Mouse (Mus musculus): ENCODE measurements around the gene Prss30. TPM values are rescaled to one million over a fixed set of nuclear protein-coding genes. Genes with fewer than 3 reads are reported as not detected.

Gene Prss30
- polyA plus RNA-seq, 1 experiment from 2014 or later: 0.31 TPM

- peak; percentile 76 for ATAC-seq (ENCODE audit: low read depth)
- peak overlapping the region; percentile 52; the same call in 1 of the 2 replicates for H3K9ac ChIP-seq (replicated peaks; ENCODE audit: low read depth, low read length)
- 9% methylated on average over 31 of the region's 31 CpGs for WGBS
- H3K4me3 ChIP-seq (ENCODE audit: low read depth, low read length): peak overlapping the region; percentile 12; the same call in 1 of the 2 replicates
- peaks cover 4% of the 10 kb centered on the region; the same call in 1 of the 2 replicates for H3K4me1 ChIP-seq (ENCODE audit: control insufficient read depth, insufficient read depth, low read length)
- no peaks in the 10 kb centered on the region for H3K27me3 ChIP-seq (ENCODE audit: control insufficient read depth, insufficient read depth, low read length)
- peak overlapping the region; percentile 55 for H3K4me2 ChIP-seq (ENCODE audit: low read depth, low read length)
- H3K27ac ChIP-seq (ENCODE audit: low read depth, low read length): no peak overlapping the region
- no peaks in the 10 kb centered on the region for H3K36me3 ChIP-seq (ENCODE audit: control insufficient read depth, insufficient read depth, low read length)
- no peaks in the 10 kb centered on the region for H3K9me3 ChIP-seq (ENCODE audit: control insufficient read depth, low read length)
Measured at GRCm38 (mm10) chr17:23993559-23994428, 13.4 kb upstream of the Prss30 start.

- peaks cover 4% of the 10 kb centered on the region; the same call in 1 of the 2 replicates for H3K4me1 ChIP-seq (ENCODE audit: control insufficient read depth, insufficient read depth, low read length)
- H3K4me3 ChIP-seq (ENCODE audit: low read depth, low read length): peak overlapping the region; percentile 12; the same call in 1 of the 2 replicates
- H3K4me2 ChIP-seq (ENCODE audit: low read depth, low read length): peak overlapping the region; percentile 55; the same call in 1 of the 2 replicates
- H3K27ac ChIP-seq (ENCODE audit: low read depth, low read length): no peak overlapping the region
- peak; percentile 52 for ATAC-seq (ENCODE audit: low read depth)
- H3K9ac ChIP-seq (replicated peaks; ENCODE audit: low read depth, low read length): no peak overlapping the region
- H3K27me3 ChIP-seq (ENCODE audit: control insufficient read depth, insufficient read depth, low read length): no peaks in the 10 kb centered on the region
- WGBS: 70% methylated on average over 9 of the region's 9 CpGs
- H3K9me3 ChIP-seq (ENCODE audit: control insufficient read depth, low read length): no peaks in the 10 kb centered on the region
- no peaks in the 10 kb centered on the region for H3K36me3 ChIP-seq (ENCODE audit: control insufficient read depth, insufficient read depth, low read length)
Measured at GRCm38 (mm10) chr17:23992789-23993553, 12.6 kb upstream of the Prss30 start.

- no peaks in the 10 kb centered on the region for H3K9me3 ChIP-seq (ENCODE audit: control insufficient read depth, low read length)
- 63% methylated on average over 2 of the region's 2 CpGs for WGBS
- no peak overlapping the region for H3K27ac ChIP-seq (ENCODE audit: low read depth, low read length)
- H3K4me1 ChIP-seq (ENCODE audit: control insufficient read depth, insufficient read depth, low read length): peaks cover 4% of the 10 kb centered on the region; the same call in 1 of the 2 replicates
- no peak overlapping the region for H3K9ac ChIP-seq (replicated peaks; ENCODE audit: low read depth, low read length)
- no peaks in the 10 kb centered on the region for H3K27me3 ChIP-seq (ENCODE audit: control insufficient read depth, insufficient read depth, low read length)
- H3K36me3 ChIP-seq (ENCODE audit: control insufficient read depth, insufficient read depth, low read length): no peaks in the 10 kb centered on the region
- no peak for ATAC-seq (ENCODE audit: low read depth)
- H3K4me3 ChIP-seq (ENCODE audit: low read depth, low read length): no peak overlapping the region
- no peak overlapping the region for H3K4me2 ChIP-seq (ENCODE audit: low read depth, low read length)
Measured at GRCm38 (mm10) chr17:23989802-23990201, 9.4 kb upstream of the Prss30 start.

GRCm38 (mm10) chr17:23984989-23985388, 4.6 kb upstream of the Prss30 start:
- WGBS: 84% methylated on average over 1 of the region's 1 CpGs
- H3K4me2 ChIP-seq (ENCODE audit: low read depth, low read length): no peak overlapping the region
- no peaks in the 10 kb centered on the region for H3K27me3 ChIP-seq (ENCODE audit: control insufficient read depth, insufficient read depth, low read length)
- no peaks in the 10 kb centered on the region for H3K9me3 ChIP-seq (ENCODE audit: control insufficient read depth, low read length)
- no peaks in the 10 kb centered on the region for H3K4me1 ChIP-seq (ENCODE audit: control insufficient read depth, insufficient read depth, low read length)
- no peak overlapping the region for H3K27ac ChIP-seq (ENCODE audit: low read depth, low read length)
- H3K4me3 ChIP-seq (ENCODE audit: low read depth, low read length): no peak overlapping the region
- no peak for ATAC-seq (ENCODE audit: low read depth)
- no peaks in the 10 kb centered on the region for H3K36me3 ChIP-seq (ENCODE audit: control insufficient read depth, insufficient read depth, low read length)
- H3K9ac ChIP-seq (replicated peaks; ENCODE audit: low read depth, low read length): no peak overlapping the region

GRCm38 (mm10) chr17:23982912-23983311, 2.5 kb upstream of the Prss30 start:
- Histone ChIP-seq H3K9ac (replicated peaks; ENCODE audit: low read depth, low read length) (no peak overlapping the region), H3K9me3 (ENCODE audit: control insufficient read depth, low read length) (no peaks in the 10 kb centered on the region), H3K4me3 (ENCODE audit: low read depth, low read length) (no peak overlapping the region), H3K4me1 (ENCODE audit: control insufficient read depth, insufficient read depth, low read length) (no peaks in the 10 kb centered on the region), H3K27me3 (ENCODE audit: control insufficient read depth, insufficient read depth, low read length) (no peaks in the 10 kb centered on the region), H3K27ac (ENCODE audit: low read depth, low read length) (no peak overlapping the region), H3K36me3 (ENCODE audit: control insufficient read depth, insufficient read depth, low read length) (no peaks in the 10 kb centered on the region), H3K4me2 (ENCODE audit: low read depth, low read length) (no peak overlapping the region)
- ATAC-seq (ENCODE audit: low read depth): no peak
- WGBS: 62% methylated on average over 4 of the region's 4 CpGs

GRCm38 (mm10) chr17:23979471-23979870, 895 bp downstream of the Prss30 start:
- no peaks in the 10 kb centered on the region for H3K4me1 ChIP-seq (ENCODE audit: control insufficient read depth, insufficient read depth, low read length)
- H3K9me3 ChIP-seq (ENCODE audit: control insufficient read depth, low read length): no peaks in the 10 kb centered on the region
- no peaks in the 10 kb centered on the region for H3K27me3 ChIP-seq (ENCODE audit: control insufficient read depth, insufficient read depth, low read length)
- no peak overlapping the region for H3K9ac ChIP-seq (replicated peaks; ENCODE audit: low read depth, low read length)
- no peaks in the 10 kb centered on the region for H3K36me3 ChIP-seq (ENCODE audit: control insufficient read depth, insufficient read depth, low read length)
- H3K4me3 ChIP-seq (ENCODE audit: low read depth, low read length): no peak overlapping the region
- no peak for ATAC-seq (ENCODE audit: low read depth)
- WGBS: 73% methylated on average over 3 of the region's 3 CpGs
- no peak overlapping the region for H3K27ac ChIP-seq (ENCODE audit: low read depth, low read length)
- no peak overlapping the region for H3K4me2 ChIP-seq (ENCODE audit: low read depth, low read length)

GRCm38 (mm10) chr17:23976665-23977064, 3.7 kb downstream of the Prss30 start:
- no peak for ATAC-seq (ENCODE audit: low read depth)

GRCm38 (mm10) chr17:23971315-23971714, 9.1 kb downstream of the Prss30 start:
- Histone ChIP-seq H3K27ac (ENCODE audit: low read depth, low read length) (no peak overlapping the region), H3K4me1 (ENCODE audit: control insufficient read depth, insufficient read depth, low read length) (no peaks in the 10 kb centered on the region), H3K36me3 (ENCODE audit: control insufficient read depth, insufficient read depth, low read length) (no peaks in the 10 kb centered on the region), H3K27me3 (ENCODE audit: control insufficient read depth, insufficient read depth, low read length) (no peaks in the 10 kb centered on the region), H3K9me3 (ENCODE audit: control insufficient read depth, low read length) (no peaks in the 10 kb centered on the region), H3K9ac (replicated peaks; ENCODE audit: low read depth, low read length) (no peak overlapping the region), H3K4me3 (ENCODE audit: low read depth, low read length) (no peak overlapping the region), H3K4me2 (ENCODE audit: low read depth, low read length) (no peak overlapping the region)
- 89% methylated on average over 9 of the region's 9 CpGs for WGBS
- ATAC-seq (ENCODE audit: low read depth): no peak

More at GRCm38 (mm10) chr17:23976665-23977064, 3.7 kb downstream of the Prss30 start:
- Histone ChIP-seq H3K9me3 (ENCODE audit: control insufficient read depth, low read length) (no peaks in the 10 kb centered on the region), H3K4me2 (ENCODE audit: low read depth, low read length) (no peak overlapping the region), H3K9ac (replicated peaks; ENCODE audit: low read depth, low read length) (no peak overlapping the region), H3K4me3 (ENCODE audit: low read depth, low read length) (no peak overlapping the region), H3K4me1 (ENCODE audit: control insufficient read depth, insufficient read depth, low read length) (no peaks in the 10 kb centered on the region), H3K27ac (ENCODE audit: low read depth, low read length) (no peak overlapping the region), H3K27me3 (ENCODE audit: control insufficient read depth, insufficient read depth, low read length) (no peaks in the 10 kb centered on the region), H3K36me3 (ENCODE audit: control insufficient read depth, insufficient read depth, low read length) (no peaks in the 10 kb centered on the region)
- 91% methylated on average over 4 of the region's 4 CpGs for WGBS

- no peak for ATAC-seq (ENCODE audit: low read depth)
- 4% methylated on average over 1 of the region's 1 CpGs for WGBS
Measured at GRCm38 (mm10) chr17:23969231-23969630, 11.1 kb downstream of the Prss30 start.

More at GRCm38 (mm10) chr17:23969231-23969630, 11.1 kb downstream of the Prss30 start:
- Histone ChIP-seq H3K4me1 (ENCODE audit: control insufficient read depth, insufficient read depth, low read length) (no peaks in the 10 kb centered on the region), H3K27ac (ENCODE audit: low read depth, low read length) (no peak overlapping the region), H3K4me3 (ENCODE audit: low read depth, low read length) (no peak overlapping the region), H3K27me3 (ENCODE audit: control insufficient read depth, insufficient read depth, low read length) (no peaks in the 10 kb centered on the region), H3K9me3 (ENCODE audit: control insufficient read depth, low read length) (no peaks in the 10 kb centered on the region), H3K9ac (replicated peaks; ENCODE audit: low read depth, low read length) (no peak overlapping the region), H3K36me3 (ENCODE audit: control insufficient read depth, insufficient read depth, low read length) (no peaks in the 10 kb centered on the region), H3K4me2 (ENCODE audit: low read depth, low read length) (no peak overlapping the region)

Data from neural tube, embryonic 14.5 days (tissue).